Mouse (Mus musculus) olfactory bulb, adult 2 months (tissue): ENCODE measurements around the gene Wbp1. TPM values are rescaled to one million over a fixed set of nuclear protein-coding genes. Genes with fewer than 3 reads are reported as not detected.

Source experiments
- H3K27ac ChIP-seq: fragments of 200-500 bp; 2 replicates; pipeline ENCODE4 v1.5.1; 2012; ENCODE audit warnings: low read depth, low read length; ENCODE audit not compliant: insufficient read depth
- H3K4me1 ChIP-seq: fragments of 200-500 bp; 2 replicates; pipeline ENCODE4 v1.6.1; 2012; ENCODE audit warnings: low read length; ENCODE audit not compliant: control insufficient read depth, insufficient read depth
- H3K4me3 ChIP-seq: fragments of 200-500 bp; 2 replicates; pipeline ENCODE4 v1.5.1; 2012; ENCODE audit warnings: mild to moderate bottlenecking, low read depth, low read length, moderate library complexity; ENCODE audit not compliant: insufficient read depth
- CTCF ChIP-seq: fragments of 200-500 bp; IDR thresholded peaks from 2 replicates; pipeline ENCODE4 v1.5.1; 2012; ENCODE audit warnings: low read depth, mild to moderate bottlenecking, low read length, moderate library complexity; ENCODE audit not compliant: insufficient read depth
- POLR2A ChIP-seq: fragments of 200-500 bp; IDR thresholded peaks from 2 replicates; pipeline ENCODE4 v1.6.1; 2012; ENCODE audit warnings: mild to moderate bottlenecking, low read depth, low read length, moderate library complexity; ENCODE audit not compliant: insufficient read depth
- WGBS: fragments of 180-500 bp; shearing (Covaris S2); methylation state at CpG from one replicate; pipeline ENCODE4 v1.1.7; 2018; 5-methylcytosine and 5-hydroxymethylcytosine counted together
- polyA plus RNA-seq: library from polyadenylated mRNA; stranded (reverse); fragments of >200 nt; gene quantifications from 2 replicates; pipeline ENCODE4 v1.2.4, GENCODE M21; 2012; ENCODE audit warnings: low replicate concordance; ENCODE audit not compliant: missing spikeins, insufficient read depth, insufficient read length

The Wbp1 gene
- polyA plus RNA-seq, 1 experiment = not detected

DNA sequence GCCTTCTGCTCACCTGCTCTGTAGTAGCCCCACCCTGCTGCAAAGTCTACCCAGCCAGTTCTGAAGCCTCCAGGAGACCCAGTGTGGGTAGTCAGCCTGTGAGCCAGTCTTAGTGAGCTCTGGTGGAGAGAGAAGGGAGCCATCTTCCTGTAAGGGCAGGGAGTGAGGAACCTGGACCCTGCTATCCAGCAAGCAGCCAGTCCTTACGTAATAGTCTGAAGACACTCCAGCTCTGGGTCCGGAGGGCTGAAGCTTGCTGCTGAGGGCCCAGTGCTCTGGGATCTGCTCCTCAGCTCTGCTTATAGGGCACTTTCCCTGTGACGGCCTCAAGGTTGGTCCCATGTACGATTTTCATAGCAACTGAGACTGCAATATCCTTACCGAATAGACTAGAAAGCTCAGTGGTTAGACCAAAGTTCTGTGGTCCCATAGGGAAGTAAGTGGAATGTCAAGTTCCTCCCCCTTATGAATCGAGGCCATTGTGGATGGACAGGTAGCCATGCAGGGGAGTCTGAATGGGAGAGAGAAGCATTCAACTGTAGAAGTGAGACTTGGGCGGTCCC is 13.7 kb upstream of the Wbp1 start, which contains the start of gene Rtkn:
Rtkn (plus strand) TSS at position 513 of the 563 bp plus-strand sequence.
- TF ChIP-seq CTCF = no peak
- no peak for TF ChIP-seq POLR2A
- H3K4me3 ChIP-seq = no peak within 1 kb of the TSS
- no peak within 1 kb of the TSS for H3K27ac ChIP-seq
- peaks cover 22% of the 10 kb centered on the region for H3K4me1 ChIP-seq
- 68% methylated on average over 7 of the region's 7 CpGs for WGBS

DNA sequence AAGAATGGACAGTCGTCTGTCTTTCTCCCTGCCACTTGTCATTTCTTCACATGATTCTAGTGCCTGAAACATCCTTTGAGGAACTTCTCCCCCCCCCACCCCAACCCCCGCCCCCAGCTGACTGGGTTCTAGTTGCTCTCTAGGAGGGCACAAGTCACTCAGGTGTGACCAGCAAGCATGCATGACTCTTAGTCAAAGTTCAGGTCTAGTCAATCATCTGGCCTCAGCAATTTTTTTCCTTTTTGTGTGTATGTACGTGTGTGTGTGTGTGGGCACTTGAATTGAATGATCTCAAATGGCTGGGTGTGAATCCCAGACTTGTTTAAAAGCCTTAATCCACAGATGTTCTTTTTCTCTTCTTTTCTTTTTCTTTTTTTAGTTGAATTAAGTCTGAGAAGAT is 12.9 kb upstream of the Wbp1 start:
- H3K4me1 ChIP-seq = peaks cover 22% of the 10 kb centered on the region
- TF ChIP-seq CTCF = no peak
- no peak for TF ChIP-seq POLR2A
- 72% methylated on average over 3 of the region's 3 CpGs for WGBS
- H3K27ac ChIP-seq = no peak overlapping the region
- no peak overlapping the region for H3K4me3 ChIP-seq

DNA sequence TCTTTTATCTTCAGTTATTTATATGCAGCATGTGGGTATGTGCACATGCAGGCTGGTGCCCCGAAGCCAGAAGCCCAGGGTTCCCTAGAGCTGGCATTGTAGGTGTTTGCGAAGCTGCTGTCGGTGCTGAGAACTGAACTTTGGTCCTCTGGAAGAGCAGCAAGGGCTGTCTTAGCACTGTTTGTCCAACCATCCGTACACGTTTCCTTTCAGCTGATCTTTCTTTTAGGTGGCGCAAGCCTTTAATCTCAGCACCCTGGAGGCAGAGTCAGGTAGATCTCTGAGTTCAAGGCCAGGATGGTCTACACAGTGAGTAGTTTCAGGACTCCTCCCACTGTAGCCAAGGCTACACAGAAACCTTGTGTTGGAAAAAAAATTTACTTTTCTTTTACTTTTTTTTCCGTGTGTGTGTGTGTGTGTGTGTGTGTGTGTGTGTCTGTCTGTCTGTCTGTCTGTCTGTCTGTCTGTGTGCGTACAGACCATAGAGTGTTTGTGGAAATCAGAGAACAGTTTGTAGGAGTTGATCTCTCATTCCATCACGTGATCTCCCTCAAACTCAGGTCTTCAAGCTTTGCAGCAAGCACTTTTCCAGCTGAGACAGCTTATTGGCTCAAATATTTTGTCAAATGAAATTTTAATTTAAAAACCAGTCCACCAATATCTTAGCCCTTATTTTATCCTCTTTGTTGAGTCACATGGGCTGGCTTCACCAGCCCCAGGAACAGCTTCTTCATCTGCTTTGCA is 11.0 kb upstream of the Wbp1 start:
- peaks cover 14% of the 10 kb centered on the region for H3K4me1 ChIP-seq
- H3K4me3 ChIP-seq = no peak overlapping the region
- H3K27ac ChIP-seq = no peak overlapping the region
- TF ChIP-seq POLR2A = no peak
- no peak for TF ChIP-seq CTCF
- WGBS = 88% methylated on average over 9 of the region's 9 CpGs

GRCm38 (mm10) chr6:83131469-83132034 is 10.2 kb upstream of the Wbp1 start:
- WGBS = 83% methylated on average over 6 of the region's 6 CpGs
- H3K4me1 ChIP-seq = peaks cover 7% of the 10 kb centered on the region
- H3K4me3 ChIP-seq = no peak overlapping the region
- no peak overlapping the region for H3K27ac ChIP-seq
- TF ChIP-seq POLR2A = no peak
- TF ChIP-seq CTCF = no peak

DNA sequence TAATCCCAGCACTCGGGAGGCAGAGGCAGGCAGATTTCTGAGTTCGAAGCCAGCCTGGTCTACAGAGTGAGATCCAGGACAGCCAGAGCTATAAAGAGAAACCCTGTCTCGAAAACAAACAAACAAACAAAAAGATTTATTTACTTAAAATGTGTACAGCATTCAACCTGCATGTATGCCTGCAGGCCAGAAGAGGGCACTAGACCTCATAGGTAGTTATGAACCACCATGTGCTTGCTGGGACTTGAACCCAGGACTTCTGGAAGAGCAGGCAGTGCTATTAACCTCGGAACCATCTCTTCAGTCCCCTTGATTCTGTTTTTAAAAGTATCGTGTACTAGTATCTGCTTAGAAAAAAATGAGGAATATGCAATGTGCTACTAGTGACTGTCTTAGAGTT is 6.1 kb upstream of the Wbp1 start:
- Histone ChIP-seq H3K4me3 (no peak overlapping the region), H3K27ac (no peak overlapping the region), H3K4me1 (peaks cover 9% of the 10 kb centered on the region)
- TF ChIP-seq CTCF = no peak
- TF ChIP-seq POLR2A = no peak
- 95% methylated on average over 5 of the region's 5 CpGs for WGBS

- Histone ChIP-seq H3K27ac (no peak within 1 kb of the TSS), H3K4me3 (peak within 1 kb of the TSS; percentile 87), H3K4me1 (peaks cover 16% of the 10 kb centered on the region)
- TF ChIP-seq CTCF = no peak
- TF ChIP-seq POLR2A = no peak
- 24% methylated on average over 5 of the region's 5 CpGs for WGBS
Measured at GRCm38 (mm10) chr6:83125331-83125730, 4.0 kb upstream of the Wbp1 start, which contains the start of gene Ino80b. Gene Ino80b, minus strand, starts transcription at chr6:83125431.

- WGBS = under 1% methylated on average over 30 of the region's 30 CpGs
- TF ChIP-seq POLR2A = no peak
- peaks cover 19% of the 10 kb centered on the region for H3K4me1 ChIP-seq
- no peak overlapping the region for H3K27ac ChIP-seq
- H3K4me3 ChIP-seq = peak overlapping the region; percentile 87
Measured at GRCm38 (mm10) chr6:83124851-83125312, 3.5 kb upstream of the Wbp1 start.

DNA sequence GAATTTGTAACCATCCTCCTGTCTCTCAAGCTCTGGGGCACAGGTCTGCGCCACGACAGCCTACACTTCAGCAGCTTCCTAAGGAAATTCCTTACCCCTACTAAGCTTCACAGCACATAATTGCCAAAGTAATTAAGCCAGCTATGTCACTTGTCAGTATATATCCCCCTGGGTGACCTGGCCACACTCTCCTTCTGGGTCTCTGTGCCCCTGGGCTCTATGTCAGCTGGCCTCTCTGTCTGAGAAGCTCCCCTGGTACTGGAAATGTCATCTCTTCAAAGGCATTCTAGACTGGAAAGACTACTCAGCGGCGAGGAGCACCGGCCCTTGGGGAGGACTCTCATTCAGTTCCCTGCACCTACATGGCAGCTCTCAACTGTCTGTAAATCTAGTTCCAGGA is 1.6 kb upstream of the Wbp1 start:
- H3K4me1 ChIP-seq = peaks cover 27% of the 10 kb centered on the region
- H3K27ac ChIP-seq = no peak overlapping the region
- H3K4me3 ChIP-seq = no peak overlapping the region
- 89% methylated on average over 5 of the region's 5 CpGs for WGBS
- no peak for TF ChIP-seq CTCF
- no peak for TF ChIP-seq POLR2A
